Mouse (Mus musculus) heart, adult 9 months (tissue): ENCODE measurements around the gene Gm10638.

Source experiments
- DNase-seq, 2 experiments: peaks; one replicate each; pipeline ENCODE4 v3.0.0; 2022; ENCODE audit warnings: low spot score in 2 of 2

Gm10638 gene

DNA sequence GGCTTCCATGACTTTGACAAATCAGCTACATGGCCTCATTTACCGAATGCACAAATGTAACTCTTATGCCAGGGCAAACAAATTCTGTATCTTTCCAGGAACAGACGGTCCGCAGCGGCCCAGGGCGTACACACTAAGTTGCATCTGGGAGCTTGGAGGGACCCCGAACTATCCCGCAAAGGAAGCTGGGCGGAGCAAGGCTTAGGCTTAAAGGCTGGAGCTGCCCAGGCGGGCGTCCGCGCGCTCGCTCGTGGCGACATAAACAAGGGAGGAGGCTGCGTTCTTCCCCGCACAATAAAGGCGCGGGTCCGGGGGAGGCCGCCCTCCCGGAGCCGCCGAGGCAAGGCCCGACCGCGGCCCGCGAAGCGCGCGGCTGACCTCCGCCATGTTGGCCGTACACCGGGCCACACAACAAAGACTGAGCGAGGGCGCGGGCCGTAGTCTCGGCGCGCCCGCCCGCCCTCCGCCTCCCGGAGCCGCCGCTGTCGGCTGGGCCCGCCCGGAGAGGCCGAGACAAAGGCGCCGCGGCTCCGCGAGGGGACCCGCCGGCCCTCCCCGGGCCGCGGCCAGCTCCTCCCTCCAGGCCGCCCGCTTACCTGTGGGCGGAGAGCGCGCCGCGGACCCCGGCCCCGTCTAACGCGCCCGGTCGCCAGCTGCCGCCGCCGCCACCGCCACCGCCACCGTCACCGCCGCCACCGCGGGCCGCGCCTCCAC is at the start of gene Gm10638, which contains the start of gene Siah1a:
Gm10638 (plus strand) TSS at position 479 of the 714 bp plus-strand sequence.
Siah1a (minus strand) TSS at position 714 of the 714 bp plus-strand sequence.
- peak; percentile 72 to 74 for DNase-seq

DNA sequence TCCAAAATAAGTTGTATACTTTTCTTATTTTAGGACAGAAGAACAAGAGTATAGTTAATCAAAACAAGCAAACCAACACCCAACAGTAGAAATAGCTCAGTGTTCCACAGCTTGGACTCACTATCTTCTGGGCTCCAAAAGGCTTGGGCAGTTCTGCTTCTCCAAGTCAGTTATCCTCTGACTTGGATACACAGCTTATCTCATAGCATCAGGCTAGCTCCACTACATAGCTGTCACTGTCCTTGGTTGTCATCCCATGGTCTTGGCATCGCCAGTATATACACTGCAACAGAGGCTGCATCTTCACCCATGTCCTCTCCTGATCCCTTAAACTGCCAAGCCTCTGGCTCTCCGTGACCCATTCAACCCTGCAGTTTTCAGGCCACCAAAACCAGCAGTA is 49.8 kb upstream of the Gm10638 start:
- no peak for DNase-seq

DNA sequence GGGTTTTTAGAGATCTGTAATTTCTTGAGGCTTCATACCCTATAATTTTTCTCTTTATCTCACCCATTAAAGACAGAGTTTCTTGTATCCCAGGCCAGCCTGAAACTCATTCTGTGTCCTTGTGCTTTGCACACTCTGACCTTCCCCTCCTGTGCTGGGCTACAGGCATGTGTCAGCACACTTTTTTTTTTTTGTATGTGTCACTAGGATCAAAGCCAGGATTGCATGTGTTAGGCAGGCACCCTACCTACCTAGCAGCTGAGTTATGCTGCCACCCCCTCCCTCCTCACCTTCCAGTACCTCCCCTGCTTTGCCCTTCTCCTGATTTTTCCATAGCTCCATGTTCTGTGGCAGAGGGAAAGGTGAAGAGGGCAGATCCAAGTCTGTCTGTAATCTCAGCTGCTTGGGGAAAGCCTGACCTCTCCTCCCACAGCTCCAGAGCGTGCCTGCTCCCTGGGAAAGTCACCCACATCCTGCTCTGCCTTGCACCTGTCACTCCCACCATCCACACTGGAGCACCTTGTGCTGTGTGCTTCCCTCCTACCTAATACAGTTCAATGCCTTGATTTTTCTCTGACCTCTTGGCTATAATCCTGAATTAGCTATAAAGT is 46.6 kb upstream of the Gm10638 start:
- no peak for DNase-seq

DNA sequence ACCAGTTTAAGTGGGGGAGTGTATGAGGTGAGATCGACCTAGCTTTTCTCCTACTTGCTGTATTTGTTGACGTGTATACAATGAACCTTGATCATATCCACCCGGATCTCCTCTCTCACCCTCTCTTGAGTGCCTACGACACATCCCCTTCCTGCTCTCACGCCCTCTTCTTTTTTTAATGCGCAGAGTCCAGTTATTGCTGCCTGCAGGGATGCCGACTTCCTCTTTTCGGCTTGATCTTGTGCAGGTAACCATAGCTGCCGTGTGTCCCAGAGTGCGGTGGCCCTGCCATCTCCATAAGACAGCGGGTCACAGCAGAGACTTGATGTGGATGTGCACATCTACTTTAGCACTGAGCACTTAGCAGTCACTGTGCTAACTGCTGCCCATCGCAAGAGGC is 46.0 kb upstream of the Gm10638 start:
- DNase-seq: no peak

DNA sequence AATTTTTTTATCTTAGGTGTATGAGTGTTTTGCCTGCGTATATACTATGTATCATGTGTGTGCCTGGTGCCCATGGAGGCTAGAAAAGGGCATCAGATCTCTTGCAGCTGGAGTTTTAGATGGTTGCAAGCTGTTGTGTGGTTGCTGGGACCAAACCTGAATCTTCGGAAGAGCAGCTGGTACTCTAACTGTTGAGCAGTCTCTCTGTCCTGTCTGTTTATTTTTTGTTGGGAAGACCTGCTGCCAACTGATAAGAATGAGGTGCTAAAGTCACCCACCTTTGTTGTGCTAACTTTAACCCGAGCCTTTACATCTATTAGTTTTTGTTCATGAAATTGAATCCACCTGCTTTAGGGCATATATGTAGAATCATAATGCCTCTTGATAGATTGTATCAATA is 43.0 kb upstream of the Gm10638 start:
- no peak for DNase-seq

DNA sequence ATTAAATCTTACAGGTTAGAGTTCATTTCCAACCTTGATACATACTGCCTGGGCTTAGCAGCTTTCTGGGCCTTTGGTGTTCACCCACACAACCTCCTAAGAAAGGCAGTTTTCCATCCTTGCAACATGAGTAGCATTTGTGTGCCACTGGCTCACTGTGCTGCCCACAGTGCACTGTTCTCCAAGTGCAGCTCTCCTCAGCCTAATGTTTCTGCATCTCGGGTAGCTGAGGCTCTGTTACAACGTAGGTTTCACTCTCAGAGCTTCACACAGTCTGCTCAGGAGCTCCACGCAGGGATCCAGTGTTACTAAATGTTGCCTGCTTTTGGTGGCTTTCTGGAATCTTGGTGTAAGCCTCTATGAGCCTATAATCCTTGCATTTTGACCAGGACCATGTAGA is 40.2 kb upstream of the Gm10638 start:
- DNase-seq: no peak

DNA sequence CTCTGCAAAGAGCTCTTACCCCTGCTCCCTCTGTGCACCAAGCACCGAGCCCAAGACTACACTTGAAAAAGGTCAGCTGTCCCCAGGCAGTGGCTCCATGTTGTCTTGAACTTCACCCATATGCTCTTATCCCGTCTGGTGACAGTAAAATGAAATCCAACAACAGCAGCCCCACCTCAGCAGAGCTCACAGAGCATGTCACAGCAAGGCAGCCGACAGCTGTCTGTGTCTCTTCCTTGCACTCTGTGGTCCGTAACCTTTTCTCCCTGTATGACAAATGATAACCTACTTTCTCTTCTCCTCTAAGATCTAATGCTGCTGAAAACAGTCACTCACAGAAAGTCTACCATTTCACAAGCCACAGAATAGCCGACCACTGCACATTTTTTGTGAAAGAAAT is 38.7 kb upstream of the Gm10638 start:
- DNase-seq: no peak

DNA sequence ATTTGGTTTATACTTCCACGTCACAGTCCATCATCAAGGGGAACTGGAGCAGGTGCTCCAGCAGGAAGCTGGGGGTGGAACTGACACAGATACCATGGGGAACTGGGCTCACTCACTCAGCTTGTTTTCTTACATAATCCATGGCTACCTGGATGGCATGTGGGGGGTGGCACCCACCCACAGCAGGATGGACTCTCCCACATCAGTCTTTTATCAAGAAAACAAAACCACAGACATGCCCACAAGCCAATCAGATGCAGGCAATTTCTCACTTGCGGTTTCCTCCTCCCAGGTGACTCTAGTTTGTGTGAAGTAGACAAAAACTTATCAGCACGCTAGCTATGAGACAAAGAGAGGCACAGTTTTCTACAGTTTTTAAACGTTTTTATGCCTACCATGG is 37.6 kb upstream of the Gm10638 start:
- no peak for DNase-seq

DNA sequence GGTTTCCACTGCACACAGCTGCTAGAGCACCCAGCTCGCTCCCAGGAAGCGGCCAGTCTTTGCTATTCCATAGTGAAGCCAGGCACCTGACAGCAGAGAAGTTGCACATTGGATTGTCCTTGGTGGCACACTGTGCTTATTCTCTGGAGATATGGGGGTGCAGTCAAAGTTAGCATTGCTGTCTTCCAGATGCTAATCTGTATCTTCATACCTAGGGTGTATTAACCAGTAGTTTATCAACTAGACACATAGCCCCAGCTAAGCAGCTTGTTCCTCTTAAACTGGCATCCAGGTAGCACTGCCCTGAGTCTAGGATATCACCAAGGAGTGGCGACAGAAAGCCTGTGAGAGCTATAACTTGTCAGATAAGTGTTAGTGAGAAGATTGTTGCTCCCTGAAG is 32.9 kb upstream of the Gm10638 start:
- DNase-seq: no peak

DNA sequence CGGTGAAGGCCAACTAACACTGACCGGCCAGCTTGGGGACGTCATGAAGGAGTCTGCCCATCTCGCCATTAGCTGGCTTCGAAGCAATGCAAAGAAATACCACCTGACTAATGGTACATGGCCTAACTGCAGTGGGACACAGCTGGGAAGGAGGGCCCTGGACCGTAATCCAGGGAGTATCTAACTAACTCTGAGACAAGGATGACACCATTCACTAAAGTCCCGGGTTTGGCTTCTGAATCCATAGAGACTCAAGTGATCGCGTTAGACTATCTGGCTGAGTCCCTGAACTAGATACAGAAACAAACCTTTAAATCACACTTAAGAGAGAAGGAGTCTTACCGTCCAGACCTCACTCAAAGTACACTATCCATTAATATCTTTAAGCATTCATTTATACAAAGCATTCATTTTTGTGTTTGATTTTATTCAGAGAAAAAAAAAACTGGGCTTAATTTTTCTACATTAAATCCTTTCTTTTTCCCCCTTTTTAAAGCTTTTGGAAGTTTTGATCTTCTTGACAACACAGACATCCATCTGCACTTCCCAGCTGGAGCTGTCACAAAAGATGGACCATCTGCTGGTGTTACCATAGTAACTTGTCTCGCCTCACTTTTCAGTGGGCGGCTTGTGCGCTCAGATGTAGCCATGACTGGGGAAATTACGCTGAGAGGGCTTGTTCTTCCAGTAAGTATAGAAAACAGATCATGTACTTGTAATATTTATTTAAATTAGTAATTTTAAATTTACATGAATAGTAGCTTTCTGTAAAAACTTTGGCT is 31.9 kb upstream of the Gm10638 start:
- DNase-seq: no peak

DNA sequence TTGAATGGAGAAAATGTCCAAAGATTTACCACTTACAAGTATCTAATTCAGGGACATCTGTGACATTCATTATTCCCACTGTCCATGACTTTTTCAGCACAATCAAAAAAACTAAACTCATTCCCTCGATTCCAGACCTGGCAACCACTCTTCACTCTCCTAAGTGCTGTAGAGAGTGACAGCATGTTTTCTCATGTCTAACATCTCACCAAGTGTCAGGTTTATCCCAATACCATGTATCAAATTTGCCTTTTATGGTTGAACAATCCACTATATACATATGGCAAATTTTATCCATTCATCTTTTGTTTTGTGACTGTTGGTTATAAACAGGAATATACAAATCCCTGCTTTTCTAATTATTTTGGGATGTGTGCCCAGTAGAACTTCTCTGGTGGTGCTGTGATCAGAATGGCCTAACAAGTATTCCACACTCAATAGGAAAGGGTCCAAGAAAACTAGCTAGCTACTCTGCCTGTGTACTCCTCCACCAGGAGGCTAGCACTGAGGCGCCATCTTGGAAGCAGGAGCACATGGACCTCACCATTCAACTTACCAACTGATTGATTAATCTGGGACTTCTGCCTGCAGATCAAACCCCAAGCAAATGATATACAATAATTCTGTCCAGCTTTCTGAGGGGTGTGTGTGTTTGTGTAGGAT is 27.0 kb upstream of the Gm10638 start:
- no peak for DNase-seq

DNA sequence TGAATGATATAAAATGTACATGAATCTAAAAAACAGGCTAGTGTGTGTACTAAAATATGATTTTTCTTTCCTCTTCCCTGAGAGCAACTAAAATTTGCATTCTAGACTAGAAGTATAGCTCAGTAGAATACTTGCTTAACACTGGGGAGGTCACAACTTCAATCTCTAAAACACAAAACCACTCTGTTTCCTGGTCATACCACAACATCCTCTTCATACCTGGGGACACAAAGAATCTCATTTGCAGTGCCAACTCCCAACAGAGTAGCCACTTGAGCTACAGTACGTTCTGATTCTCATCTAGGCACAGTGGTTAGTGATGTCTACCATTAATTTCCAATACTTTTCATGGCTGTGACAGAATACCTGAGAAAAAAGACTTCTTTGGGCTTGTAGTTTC is 26.1 kb upstream of the Gm10638 start:
- no peak for DNase-seq

DNA sequence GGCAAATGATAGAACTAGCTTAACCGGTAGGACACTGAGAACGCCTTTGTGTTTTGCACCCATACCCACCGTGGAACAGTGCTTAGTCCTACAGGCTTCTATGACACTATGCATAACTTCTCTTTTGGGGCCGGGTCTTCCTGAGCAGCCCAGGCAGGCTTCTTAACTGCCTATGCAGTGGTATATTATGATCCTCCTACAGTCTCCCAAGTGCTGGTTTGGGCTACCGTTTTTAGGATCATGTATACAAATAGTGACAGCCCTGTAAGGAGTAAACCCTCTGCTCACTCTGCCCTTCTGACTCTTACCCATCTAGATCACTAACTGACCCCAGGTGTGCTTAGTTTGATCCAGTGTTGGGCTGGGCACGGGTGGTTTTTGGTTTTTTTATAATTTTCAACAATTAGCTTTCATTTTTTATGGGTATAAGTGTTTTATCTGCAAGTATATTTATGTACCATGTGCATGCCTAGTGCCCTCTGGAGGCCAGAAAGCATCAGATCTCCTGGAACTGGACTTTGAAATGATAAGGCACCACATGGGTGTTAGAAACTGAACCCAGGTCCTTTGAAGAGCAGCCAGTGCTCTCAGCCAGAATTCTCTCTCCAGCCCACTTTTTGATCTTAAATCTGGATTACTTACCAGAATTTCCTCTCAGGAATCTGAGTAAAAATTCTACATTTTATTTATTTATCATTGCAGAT is 24.6 kb upstream of the Gm10638 start:
- no peak for DNase-seq

DNA sequence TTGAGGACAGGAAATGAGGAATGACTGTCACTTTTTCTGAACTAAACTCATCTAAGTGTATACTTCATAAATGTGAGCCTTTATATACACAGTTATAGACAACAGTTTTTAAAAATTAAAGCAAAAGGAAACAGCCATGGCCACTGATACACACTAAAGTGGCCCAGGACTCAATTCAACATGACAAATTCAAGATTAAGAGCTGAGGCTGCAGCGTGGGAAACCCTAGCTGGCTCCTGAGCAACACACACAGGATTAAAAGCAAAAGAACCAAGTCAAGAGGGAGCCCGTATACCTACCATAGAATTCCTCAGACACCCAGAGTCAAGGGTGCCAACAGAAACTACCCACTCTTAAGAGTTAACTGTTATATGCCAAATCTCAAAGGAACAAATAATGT is 24.0 kb upstream of the Gm10638 start:
- DNase-seq: no peak

DNA sequence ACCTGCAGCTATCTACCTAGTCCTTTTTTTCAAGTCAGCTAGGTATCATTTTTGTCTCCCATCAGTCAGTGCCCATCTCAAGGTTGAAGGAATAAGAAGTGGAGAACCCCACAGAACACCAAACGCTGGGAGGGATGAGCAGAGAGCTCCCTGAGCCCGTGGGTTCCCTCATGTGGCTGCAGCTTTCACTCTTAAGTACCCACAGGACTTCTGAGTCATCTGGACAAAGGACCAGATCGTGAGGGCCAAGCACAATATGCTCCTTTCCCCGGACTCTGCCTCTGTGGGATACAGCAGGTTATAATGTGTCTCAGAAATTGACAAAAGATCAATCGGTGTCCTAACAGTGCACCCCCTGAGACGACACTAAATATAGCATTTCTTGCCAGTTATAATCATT is 18.5 kb upstream of the Gm10638 start:
- no peak for DNase-seq

DNA sequence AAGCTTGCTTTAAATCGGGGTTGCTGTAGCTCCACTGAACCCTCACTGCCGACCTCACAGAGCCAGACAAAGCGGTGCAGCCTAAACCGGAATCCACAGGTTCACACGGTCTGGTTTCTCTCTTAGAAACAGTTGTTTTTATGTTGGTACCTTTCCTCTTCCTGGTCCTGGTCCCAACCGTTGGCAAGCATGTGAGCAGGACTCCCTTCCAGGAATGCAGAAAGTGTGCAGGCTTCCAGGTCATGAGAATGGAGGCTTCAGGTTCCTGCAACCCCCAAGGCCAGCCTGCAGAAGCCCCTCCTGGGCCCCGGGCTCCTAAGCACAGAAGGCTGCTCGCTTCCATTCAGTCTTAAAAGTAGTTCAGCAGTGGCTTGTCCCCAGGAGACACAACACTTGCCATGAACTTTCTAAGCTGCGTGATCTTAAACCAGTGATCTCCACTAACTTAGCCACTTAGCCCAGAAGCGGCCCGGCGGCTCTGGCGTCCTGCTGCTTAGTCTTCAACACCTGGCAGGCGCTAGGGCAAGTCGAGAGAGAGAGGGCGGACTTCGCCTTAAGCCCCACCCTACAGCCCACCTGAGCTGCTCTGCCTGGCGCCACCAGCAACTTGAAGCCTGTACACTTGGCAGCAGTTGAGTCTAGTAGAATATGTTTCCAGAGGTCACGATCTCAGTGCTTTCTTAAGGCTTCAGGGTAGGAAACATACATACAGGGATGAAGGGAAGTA is 17.1 kb upstream of the Gm10638 start:
- peak in 1 of 2 experiments; percentile 20 for DNase-seq

DNA sequence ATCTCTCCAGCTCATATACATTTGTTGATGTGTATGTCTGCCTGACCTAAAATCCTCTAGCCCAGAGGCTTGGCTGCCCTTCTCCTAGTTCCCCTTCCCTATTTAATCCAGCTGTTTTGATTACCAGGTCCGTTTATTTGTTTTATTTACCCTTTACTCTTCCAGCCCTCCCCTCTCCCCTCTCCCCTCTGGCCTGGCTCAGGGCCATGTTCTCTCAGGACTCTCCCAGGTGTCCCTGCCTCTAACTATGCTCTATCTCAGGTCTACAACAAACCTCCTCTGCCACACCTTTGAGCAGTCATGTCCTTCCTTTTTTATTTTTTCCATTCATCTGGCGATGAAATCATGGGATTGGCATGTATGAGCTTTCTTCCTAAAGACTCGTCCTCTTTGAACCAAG is 15.2 kb upstream of the Gm10638 start:
- no peak for DNase-seq

DNA sequence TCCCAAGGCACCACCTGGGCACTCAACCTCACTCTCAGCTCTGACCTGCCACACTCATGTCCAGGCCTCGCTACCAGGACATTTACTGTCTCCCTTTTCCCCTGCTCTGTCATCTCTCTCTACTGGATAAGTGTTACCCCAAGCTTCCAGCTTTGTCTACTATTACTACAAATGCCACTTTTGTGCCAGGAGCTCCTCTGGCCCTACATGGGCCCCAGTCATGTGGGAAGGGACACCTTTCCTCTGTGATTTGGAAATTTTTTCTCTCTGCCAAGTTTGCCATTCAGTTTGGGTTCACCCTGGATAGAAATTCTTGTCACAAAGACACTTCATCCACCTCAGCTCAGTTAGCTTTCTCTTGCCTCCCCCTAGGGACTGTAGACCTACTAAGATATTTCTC is 14.6 kb upstream of the Gm10638 start:
- no peak for DNase-seq

DNA sequence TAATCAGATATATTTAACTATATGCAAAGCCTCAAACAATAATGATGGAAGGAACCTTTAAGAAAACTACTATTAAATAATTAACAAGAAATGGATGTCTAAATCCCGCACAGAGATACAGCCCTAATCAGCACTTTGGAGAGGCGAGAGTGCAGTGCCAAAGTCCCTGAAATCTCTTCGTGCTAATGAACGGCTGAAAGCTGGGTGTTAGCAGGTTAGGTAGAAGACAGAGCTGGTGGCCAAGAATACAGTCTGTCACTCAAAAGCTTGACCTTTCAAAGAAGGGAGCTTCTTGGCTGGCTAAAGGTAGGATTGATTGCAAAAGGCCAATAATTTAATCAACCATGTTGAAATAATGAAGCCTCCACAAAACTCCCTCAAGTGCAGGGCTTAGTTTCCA is 11.3 kb upstream of the Gm10638 start:
- DNase-seq: no peak

DNA sequence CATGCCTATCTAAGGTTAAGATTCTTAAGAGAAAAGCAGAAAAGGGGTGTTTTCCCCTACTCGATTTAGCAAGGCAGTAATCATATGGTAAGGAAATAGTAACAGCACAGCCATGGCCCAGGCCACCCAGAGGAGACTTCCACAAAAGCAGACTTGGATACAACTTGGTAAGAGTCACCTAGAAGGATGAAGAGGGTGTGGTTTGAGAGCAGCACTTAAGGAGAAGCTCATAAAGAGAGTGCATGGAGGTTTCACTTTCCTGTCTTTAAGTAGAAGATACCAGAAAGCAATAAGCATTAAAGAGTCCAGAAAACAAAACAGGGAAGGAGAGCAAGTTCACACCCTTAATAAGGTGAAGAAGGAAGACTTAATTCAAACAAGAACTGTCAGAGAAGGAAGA is 10.5 kb upstream of the Gm10638 start:
- DNase-seq: no peak
